Mouse (Mus musculus): ENCODE measurements around the gene Itprip. TPM values are rescaled to one million over a fixed set of nuclear protein-coding genes. Genes with fewer than 3 reads are reported as not detected.

The Itprip gene
- total and polyA plus RNA-seq, 3 experiments: 1.5 to 3.5 (median 3.5) TPM

DNA sequence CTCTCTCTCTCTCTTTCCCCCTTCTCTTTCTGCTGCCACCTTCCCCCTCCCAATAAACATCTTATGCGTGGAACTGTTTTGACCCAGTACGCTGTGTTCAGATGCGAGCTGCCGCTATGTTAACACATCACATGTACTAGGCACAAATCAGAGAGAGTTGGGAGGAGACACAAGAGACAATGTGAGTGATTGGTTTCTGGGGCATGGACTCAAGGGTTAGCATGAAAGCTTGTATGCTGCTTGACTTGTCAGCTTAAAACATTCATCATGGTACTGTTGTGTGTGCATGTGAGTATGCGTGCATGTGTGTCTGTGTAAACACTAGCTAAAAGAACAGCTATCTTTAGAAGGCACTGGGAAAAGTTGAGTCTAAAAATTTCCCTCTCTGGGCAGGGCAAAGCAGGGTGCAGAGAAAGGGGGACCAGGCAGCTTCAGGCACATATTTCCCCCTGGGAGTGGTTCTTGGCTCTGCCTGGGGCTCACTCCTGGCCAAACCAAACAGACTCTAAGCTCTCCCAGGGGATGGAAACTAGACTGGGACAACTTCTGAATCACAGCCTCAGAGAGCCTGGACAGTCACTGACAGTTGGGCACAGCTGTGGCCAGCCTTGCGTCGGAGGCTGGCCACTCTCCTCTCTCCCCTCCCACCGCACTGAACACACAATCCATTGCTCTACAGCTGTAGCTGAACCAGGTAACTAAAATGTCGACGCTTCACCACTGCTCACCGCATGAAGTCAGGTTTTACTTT lies 27.4 kb downstream of the Itprip start:
- DNase-seq (ENCODE audit: low spot score): no peak
- Histone ChIP-seq H3K4me3 (ENCODE audit: low read depth, low read length) (no peak overlapping the region), H3K27me3 (ENCODE audit: insufficient read depth, low read length) (no peaks in the 10 kb centered on the region), H3K4me1 (ENCODE audit: insufficient read depth, low read depth, low read length) (no peaks in the 10 kb centered on the region), H3K36me3 (replicated peaks) (peaks cover 37% of the 10 kb centered on the region), H3K9me3 (replicated peaks) (peaks cover 52% of the 10 kb centered on the region)
- no peak for ATAC-seq (ENCODE audit: extremely low read depth, insufficient number of reproducible peaks, low FRiP score, poor library complexity, severe bottlenecking)
- TF ChIP-seq CTCF (IDR thresholded peaks at IDR 0.05; ENCODE audit: low read depth, low read length) (no peak), POLR2AphosphoS5 (IDR thresholded peaks at IDR 0.05; ENCODE audit: insufficient replicate concordance, low read depth, low read length) (no peak), GATA2 (IDR thresholded peaks at IDR 0.05; ENCODE audit: borderline replicate concordance, low read depth, low read length) (no peak), GATA1 (IDR thresholded peaks at IDR 0.05; ENCODE audit: borderline replicate concordance, low read length) (no peak), TAL1 (conservative IDR thresholded peaks at IDR 0.05; ENCODE audit: low read depth, low read length) (no peak)

DNA sequence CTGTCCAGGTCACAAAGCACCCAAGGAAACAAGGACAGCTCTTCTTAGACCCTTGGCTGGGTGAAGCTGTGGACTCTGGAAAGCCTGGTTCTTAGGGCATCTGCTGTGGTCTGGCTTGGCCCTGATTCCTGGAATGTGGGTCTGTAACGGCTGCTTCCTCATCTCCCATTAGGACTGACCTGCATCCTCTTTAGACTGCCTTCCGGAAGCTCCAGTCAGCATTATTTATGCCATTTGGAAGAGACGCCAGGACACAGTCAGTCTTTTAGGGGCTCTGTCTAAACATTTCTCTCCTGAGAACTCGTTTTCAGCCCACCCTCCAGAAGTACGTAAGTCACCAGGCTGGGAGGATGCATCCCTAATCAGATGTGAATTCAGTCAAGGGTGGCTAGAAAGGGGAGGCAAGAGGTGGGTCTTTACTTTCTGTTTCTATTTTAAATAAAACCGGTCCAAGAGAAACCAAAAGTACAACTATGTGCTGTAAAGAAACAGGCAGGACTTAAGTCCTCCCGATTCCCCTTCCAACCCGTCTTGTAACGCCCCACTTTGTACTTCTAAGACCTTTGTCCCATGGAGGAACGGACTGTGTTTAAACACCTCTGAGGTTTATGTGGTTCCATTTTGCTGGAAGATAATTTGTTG lies 28.5 kb downstream of the Itprip start:
- no peak for ATAC-seq (ENCODE audit: extremely low read depth, insufficient number of reproducible peaks, low FRiP score, poor library complexity, severe bottlenecking)
- TF ChIP-seq POLR2AphosphoS5 (IDR thresholded peaks at IDR 0.05; ENCODE audit: insufficient replicate concordance, low read depth, low read length) (no peak), GATA1 (IDR thresholded peaks at IDR 0.05; ENCODE audit: borderline replicate concordance, low read length) (no peak), TAL1 (conservative IDR thresholded peaks at IDR 0.05; ENCODE audit: low read depth, low read length) (no peak), CTCF (IDR thresholded peaks at IDR 0.05; ENCODE audit: low read depth, low read length) (no peak), GATA2 (IDR thresholded peaks at IDR 0.05; ENCODE audit: borderline replicate concordance, low read depth, low read length) (no peak)
- Histone ChIP-seq H3K9me3 (replicated peaks) (peaks cover 43% of the 10 kb centered on the region), H3K27me3 (ENCODE audit: insufficient read depth, low read length) (no peaks in the 10 kb centered on the region), H3K36me3 (replicated peaks) (peaks cover 25% of the 10 kb centered on the region), H3K4me1 (ENCODE audit: insufficient read depth, low read depth, low read length) (no peaks in the 10 kb centered on the region), H3K4me3 (ENCODE audit: low read depth, low read length) (no peak overlapping the region)
- no peak for DNase-seq (ENCODE audit: low spot score)

DNA sequence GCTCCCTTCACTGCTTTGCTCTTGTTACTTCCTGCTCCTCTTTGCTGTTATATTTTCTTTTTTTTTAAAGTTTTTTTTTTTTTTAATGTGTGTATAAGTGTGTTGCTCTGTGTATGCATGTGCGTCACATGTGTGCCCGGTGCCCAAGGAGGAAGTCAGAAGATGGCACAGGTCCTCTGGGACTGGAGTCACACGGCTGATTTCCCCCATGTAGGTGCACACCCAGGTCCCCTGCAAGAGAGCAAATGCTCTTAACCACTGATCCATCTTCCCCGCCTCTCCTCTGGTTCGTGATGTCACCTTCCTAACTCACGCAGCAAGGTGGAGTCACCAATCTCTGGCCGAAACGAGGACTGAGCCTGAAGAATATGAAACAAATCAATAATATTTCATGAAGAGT lies 31.1 kb downstream of the Itprip start:
- Histone ChIP-seq H3K9me3 (replicated peaks) (peaks cover 45% of the 10 kb centered on the region), H3K27me3 (ENCODE audit: insufficient read depth, low read length) (no peaks in the 10 kb centered on the region), H3K4me3 (ENCODE audit: low read depth, low read length) (no peak overlapping the region), H3K36me3 (replicated peaks) (peaks cover 3% of the 10 kb centered on the region), H3K4me1 (ENCODE audit: insufficient read depth, low read depth, low read length) (no peaks in the 10 kb centered on the region)
- no peak for TF ChIP-seq POLR2AphosphoS5 (IDR thresholded peaks at IDR 0.05; ENCODE audit: insufficient replicate concordance, low read depth, low read length)
- TF ChIP-seq GATA1 (IDR thresholded peaks at IDR 0.05; ENCODE audit: borderline replicate concordance, low read length): no peak
- TF ChIP-seq GATA2 (IDR thresholded peaks at IDR 0.05; ENCODE audit: borderline replicate concordance, low read depth, low read length): no peak
- TF ChIP-seq CTCF (IDR thresholded peaks at IDR 0.05; ENCODE audit: low read depth, low read length): no peak
- DNase-seq (ENCODE audit: low spot score) (no peak), ATAC-seq (ENCODE audit: extremely low read depth, insufficient number of reproducible peaks, low FRiP score, poor library complexity, severe bottlenecking) (no peak)

GRCm38 (mm10) chr19:47887417-47887816 lies 31.7 kb downstream of the Itprip start:
- Histone ChIP-seq H3K4me3 (ENCODE audit: low read depth, low read length) (no peak overlapping the region), H3K9me3 (replicated peaks) (peaks cover 40% of the 10 kb centered on the region), H3K4me1 (ENCODE audit: insufficient read depth, low read depth, low read length) (no peaks in the 10 kb centered on the region), H3K36me3 (replicated peaks) (no peaks in the 10 kb centered on the region), H3K27me3 (ENCODE audit: insufficient read depth, low read length) (no peaks in the 10 kb centered on the region)
- ATAC-seq (ENCODE audit: extremely low read depth, insufficient number of reproducible peaks, low FRiP score, poor library complexity, severe bottlenecking): no peak
- TF ChIP-seq POLR2AphosphoS5 (IDR thresholded peaks at IDR 0.05; ENCODE audit: insufficient replicate concordance, low read depth, low read length) (no peak), CTCF (IDR thresholded peaks at IDR 0.05; ENCODE audit: low read depth, low read length) (no peak), GATA2 (IDR thresholded peaks at IDR 0.05; ENCODE audit: borderline replicate concordance, low read depth, low read length) (no peak)
- DNase-seq (ENCODE audit: low spot score): no peak

DNA sequence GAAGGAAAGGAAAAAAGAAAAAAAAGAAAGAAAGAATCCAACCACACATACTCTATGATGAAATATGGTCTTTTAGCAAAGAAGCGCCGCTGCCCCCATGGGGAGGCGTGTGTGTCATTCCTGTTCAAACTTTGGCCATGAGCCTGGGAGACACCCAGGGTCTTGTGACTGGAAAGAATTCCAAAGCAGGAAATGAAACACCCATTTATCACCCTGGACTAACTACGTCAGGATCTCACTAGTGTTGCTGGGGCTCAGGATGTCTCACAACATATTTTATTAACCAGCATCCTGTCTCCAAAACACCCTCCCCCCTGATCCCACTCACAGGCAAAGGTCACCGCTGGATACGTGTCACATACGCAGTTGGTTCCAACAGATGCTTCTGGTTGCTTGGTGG lies 32.5 kb downstream of the Itprip start:
- Histone ChIP-seq H3K9me3 (replicated peaks) (peaks cover 38% of the 10 kb centered on the region), H3K27me3 (ENCODE audit: insufficient read depth, low read length) (no peaks in the 10 kb centered on the region), H3K4me3 (ENCODE audit: low read depth, low read length) (no peak overlapping the region), H3K4me1 (ENCODE audit: insufficient read depth, low read depth, low read length) (no peaks in the 10 kb centered on the region), H3K36me3 (replicated peaks) (no peaks in the 10 kb centered on the region)
- TF ChIP-seq GATA1 (IDR thresholded peaks at IDR 0.05; ENCODE audit: borderline replicate concordance, low read length) (no peak), CTCF (IDR thresholded peaks at IDR 0.05; ENCODE audit: low read depth, low read length) (no peak), GATA2 (IDR thresholded peaks at IDR 0.05; ENCODE audit: borderline replicate concordance, low read depth, low read length) (no peak), TAL1 (conservative IDR thresholded peaks at IDR 0.05; ENCODE audit: low read depth, low read length) (no peak), POLR2AphosphoS5 (IDR thresholded peaks at IDR 0.05; ENCODE audit: insufficient replicate concordance, low read depth, low read length) (no peak)
- no peak for DNase-seq (ENCODE audit: low spot score)
- no peak for ATAC-seq (ENCODE audit: extremely low read depth, insufficient number of reproducible peaks, low FRiP score, poor library complexity, severe bottlenecking)

GRCm38 (mm10) chr19:47885886-47886285 lies 33.2 kb downstream of the Itprip start:
- H3K4me1 ChIP-seq (ENCODE audit: insufficient read depth, low read depth, low read length): no peaks in the 10 kb centered on the region
- 0 out of 2 replicates have a peak, but pooled peaks cover 1% of the 10 kb centered on the region for H3K27me3 ChIP-seq (ENCODE audit: insufficient read depth, low read length)
- ATAC-seq (ENCODE audit: extremely low read depth, insufficient number of reproducible peaks, low FRiP score, poor library complexity, severe bottlenecking) (no peak), DNase-seq (ENCODE audit: low spot score) (no peak)
- H3K36me3 ChIP-seq (replicated peaks): no peaks in the 10 kb centered on the region
- no peak for TF ChIP-seq GATA1 (IDR thresholded peaks at IDR 0.05; ENCODE audit: borderline replicate concordance, low read length)
- TF ChIP-seq GATA2 (IDR thresholded peaks at IDR 0.05; ENCODE audit: borderline replicate concordance, low read depth, low read length): no peak
- TF ChIP-seq CTCF (IDR thresholded peaks at IDR 0.05; ENCODE audit: low read depth, low read length): no peak
- TF ChIP-seq TAL1 (conservative IDR thresholded peaks at IDR 0.05; ENCODE audit: low read depth, low read length): no peak
- TF ChIP-seq POLR2AphosphoS5 (IDR thresholded peaks at IDR 0.05; ENCODE audit: insufficient replicate concordance, low read depth, low read length): no peak
- H3K4me3 ChIP-seq (ENCODE audit: low read depth, low read length): no peak overlapping the region
- peaks cover 34% of the 10 kb centered on the region for H3K9me3 ChIP-seq (replicated peaks)
